Mouse (Mus musculus): Measurements from ENCODE around the gene Ptprm. TPM values are rescaled to one million over a fixed set of nuclear protein-coding genes. Genes with fewer than 3 reads are reported as not detected.

Gene Ptprm
- polyA plus RNA-seq, 1 experiment, result not detected

DNA sequence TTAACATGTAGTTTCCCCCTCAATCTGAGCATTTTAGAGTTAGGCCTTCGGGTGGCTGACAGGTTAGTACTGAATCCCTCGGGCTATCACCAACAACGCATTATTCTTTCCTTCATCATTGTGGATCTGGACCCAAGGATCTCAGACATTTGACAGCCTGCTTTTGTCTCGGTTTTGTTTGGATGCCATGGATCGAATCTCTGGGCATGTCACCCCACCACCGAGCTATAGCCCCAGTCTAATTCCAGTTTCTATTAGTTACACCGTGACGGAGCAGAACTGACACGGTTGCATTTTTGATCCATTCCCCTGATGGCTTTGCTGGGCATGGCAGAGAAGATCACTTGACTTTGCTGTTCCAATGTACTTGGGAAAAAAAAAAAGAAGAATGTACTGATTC, 346.1 kb downstream of the Ptprm start:
- Histone ChIP-seq H3K27me3 (ENCODE audit: control insufficient read depth) (no peaks in the 10 kb centered on the region), H3K9me3 (ENCODE audit: control insufficient read depth, low read length) (peaks cover 22% of the 10 kb centered on the region), H3K4me1 (ENCODE audit: control insufficient read depth) (no peaks in the 10 kb centered on the region), H3K4me3 (replicated peaks) (no peak overlapping the region), H3K36me3 (ENCODE audit: control insufficient read depth) (no peaks in the 10 kb centered on the region)
- TF ChIP-seq TAL1 (IDR thresholded peaks at IDR 0.05; ENCODE audit: low read length) (no peak), GATA1 (IDR thresholded peaks at IDR 0.05; ENCODE audit: low read length) (no peak)

- TF ChIP-seq GATA1 (IDR thresholded peaks at IDR 0.05; ENCODE audit: low read length) (no peak), TAL1 (IDR thresholded peaks at IDR 0.05; ENCODE audit: low read length) (no peak)
- Histone ChIP-seq H3K9me3 (ENCODE audit: control insufficient read depth, low read length) (peaks cover 22% of the 10 kb centered on the region), H3K4me3 (replicated peaks) (no peak overlapping the region), H3K27me3 (ENCODE audit: control insufficient read depth) (no peaks in the 10 kb centered on the region), H3K36me3 (ENCODE audit: control insufficient read depth) (no peaks in the 10 kb centered on the region), H3K4me1 (ENCODE audit: control insufficient read depth) (no peaks in the 10 kb centered on the region)
Observed at GRCm38 (mm10) chr17:67006740-67007385, 347.4 kb downstream of the Ptprm start.

DNA sequence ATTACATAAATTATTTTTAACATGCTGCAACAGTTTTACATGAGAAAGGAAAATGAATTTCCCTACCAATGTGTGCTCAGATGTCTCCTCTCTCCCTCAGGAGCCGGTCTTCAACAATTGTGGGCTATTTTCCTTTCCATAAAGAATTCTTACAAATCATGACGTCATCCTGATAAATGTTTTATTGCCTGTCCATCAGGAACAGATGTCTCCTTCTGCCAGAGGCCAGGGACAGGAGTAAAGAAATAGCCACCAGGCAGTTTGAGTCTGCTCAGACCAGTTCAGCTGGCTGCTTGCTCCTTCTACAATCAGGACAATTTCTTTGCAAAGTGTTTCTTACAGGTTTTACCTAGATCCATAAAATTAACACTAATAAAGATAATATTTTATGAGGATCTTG, 357.4 kb downstream of the Ptprm start:
- no peaks in the 10 kb centered on the region for H3K4me1 ChIP-seq (ENCODE audit: control insufficient read depth)
- no peaks in the 10 kb centered on the region for H3K36me3 ChIP-seq (ENCODE audit: control insufficient read depth)
- no peak for TF ChIP-seq TAL1 (IDR thresholded peaks at IDR 0.05; ENCODE audit: low read length)
- no peak for TF ChIP-seq GATA1 (IDR thresholded peaks at IDR 0.05; ENCODE audit: low read length)
- H3K4me3 ChIP-seq (replicated peaks), result no peak overlapping the region
- peaks cover 21% of the 10 kb centered on the region for H3K9me3 ChIP-seq (ENCODE audit: control insufficient read depth, low read length)
- H3K27me3 ChIP-seq (ENCODE audit: control insufficient read depth), result no peaks in the 10 kb centered on the region

DNA sequence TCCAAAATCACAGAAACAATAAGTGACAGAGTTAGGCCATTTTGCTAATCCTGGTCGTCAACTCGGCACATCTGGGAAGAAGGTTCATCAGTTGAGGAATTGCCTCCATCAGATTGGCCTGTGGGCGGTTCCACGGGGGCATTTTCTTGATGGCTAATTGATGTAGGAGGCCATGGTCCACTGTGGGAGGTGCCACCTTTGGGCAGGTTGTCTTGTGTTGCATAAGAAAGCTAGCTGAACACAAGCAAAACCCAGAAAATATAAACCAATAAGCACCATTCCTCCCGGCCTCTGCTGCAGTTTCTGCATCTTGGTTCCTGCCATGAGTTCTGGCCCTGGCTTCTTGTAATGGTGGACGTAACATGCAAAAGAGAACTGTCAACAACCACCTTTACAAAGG, 358.2 kb downstream of the Ptprm start:
- TF ChIP-seq TAL1 (IDR thresholded peaks at IDR 0.05; ENCODE audit: low read length), result no peak
- TF ChIP-seq GATA1 (IDR thresholded peaks at IDR 0.05; ENCODE audit: low read length), result no peak
- H3K9me3 ChIP-seq (ENCODE audit: control insufficient read depth, low read length), result peaks cover 23% of the 10 kb centered on the region
- no peaks in the 10 kb centered on the region for H3K36me3 ChIP-seq (ENCODE audit: control insufficient read depth)
- H3K4me1 ChIP-seq (ENCODE audit: control insufficient read depth), result no peaks in the 10 kb centered on the region
- H3K27me3 ChIP-seq (ENCODE audit: control insufficient read depth), result no peaks in the 10 kb centered on the region
- H3K4me3 ChIP-seq (replicated peaks), result no peak overlapping the region

GRCm38 (mm10) chr17:66991815-66992214, 362.4 kb downstream of the Ptprm start:
- Histone ChIP-seq H3K4me1 (ENCODE audit: control insufficient read depth) (no peaks in the 10 kb centered on the region), H3K27me3 (ENCODE audit: control insufficient read depth) (no peaks in the 10 kb centered on the region), H3K4me3 (replicated peaks) (no peak overlapping the region), H3K36me3 (ENCODE audit: control insufficient read depth) (no peaks in the 10 kb centered on the region), H3K9me3 (ENCODE audit: control insufficient read depth, low read length) (peaks cover 2% of the 10 kb centered on the region; the same call in 1 of the 2 replicates)
- no peak for TF ChIP-seq GATA1 (IDR thresholded peaks at IDR 0.05; ENCODE audit: low read length)
- no peak for TF ChIP-seq TAL1 (IDR thresholded peaks at IDR 0.05; ENCODE audit: low read length)

DNA sequence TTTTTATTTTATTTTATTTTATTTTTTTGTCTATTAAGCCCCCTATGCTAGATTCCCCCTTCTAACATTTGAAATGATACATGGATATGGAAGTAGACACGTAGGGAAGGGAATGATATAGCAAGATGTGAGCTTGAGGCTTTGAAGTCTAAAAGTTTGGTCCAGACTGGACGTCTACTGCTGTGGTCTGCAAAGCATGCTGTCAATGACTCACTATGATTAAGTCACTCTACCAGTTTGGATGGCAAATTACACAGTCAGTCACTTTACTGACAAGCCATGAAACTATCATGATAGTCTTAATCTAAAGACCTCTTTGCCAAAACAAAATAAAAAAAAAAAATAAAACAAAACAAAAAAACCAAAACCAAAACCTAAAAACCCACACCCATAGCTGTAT, 363.5 kb downstream of the Ptprm start:
- TF ChIP-seq GATA1 (IDR thresholded peaks at IDR 0.05; ENCODE audit: low read length), result no peak
- no peak for TF ChIP-seq TAL1 (IDR thresholded peaks at IDR 0.05; ENCODE audit: low read length)
- H3K36me3 ChIP-seq (ENCODE audit: control insufficient read depth), result no peaks in the 10 kb centered on the region
- H3K9me3 ChIP-seq (ENCODE audit: control insufficient read depth, low read length), result peaks cover 2% of the 10 kb centered on the region; the same call in 1 of the 2 replicates
- H3K4me3 ChIP-seq (replicated peaks), result no peak overlapping the region
- H3K4me1 ChIP-seq (ENCODE audit: control insufficient read depth), result no peaks in the 10 kb centered on the region
- no peaks in the 10 kb centered on the region for H3K27me3 ChIP-seq (ENCODE audit: control insufficient read depth)

- Histone ChIP-seq H3K4me3 (replicated peaks) (no peak overlapping the region), H3K9me3 (ENCODE audit: control insufficient read depth, low read length) (peaks cover 2% of the 10 kb centered on the region; the same call in 1 of the 2 replicates), H3K4me1 (ENCODE audit: control insufficient read depth) (no peaks in the 10 kb centered on the region), H3K36me3 (ENCODE audit: control insufficient read depth) (no peaks in the 10 kb centered on the region), H3K27me3 (ENCODE audit: control insufficient read depth) (no peaks in the 10 kb centered on the region)
- no peak for TF ChIP-seq GATA1 (IDR thresholded peaks at IDR 0.05; ENCODE audit: low read length)
- no peak for TF ChIP-seq TAL1 (IDR thresholded peaks at IDR 0.05; ENCODE audit: low read length)
Observed at GRCm38 (mm10) chr17:66988014-66988413, 366.2 kb downstream of the Ptprm start.

GRCm38 (mm10) chr17:66981649-66982048, 372.6 kb downstream of the Ptprm start:
- H3K36me3 ChIP-seq (ENCODE audit: control insufficient read depth), result no peaks in the 10 kb centered on the region
- no peak overlapping the region for H3K4me3 ChIP-seq (replicated peaks)
- no peak for TF ChIP-seq TAL1 (IDR thresholded peaks at IDR 0.05; ENCODE audit: low read length)
- TF ChIP-seq GATA1 (IDR thresholded peaks at IDR 0.05; ENCODE audit: low read length), result no peak
- H3K27me3 ChIP-seq (ENCODE audit: control insufficient read depth), result no peaks in the 10 kb centered on the region
- no peaks in the 10 kb centered on the region for H3K4me1 ChIP-seq (ENCODE audit: control insufficient read depth)
- H3K9me3 ChIP-seq (ENCODE audit: control insufficient read depth, low read length), result peaks cover 3% of the 10 kb centered on the region; the same call in 1 of the 2 replicates

- no peaks in the 10 kb centered on the region for H3K36me3 ChIP-seq (ENCODE audit: control insufficient read depth)
- TF ChIP-seq TAL1 (IDR thresholded peaks at IDR 0.05; ENCODE audit: low read length), result no peak
- TF ChIP-seq GATA1 (IDR thresholded peaks at IDR 0.05; ENCODE audit: low read length), result no peak
Observed at GRCm38 (mm10) chr17:66979971-66980370, 374.3 kb downstream of the Ptprm start.

DNA sequence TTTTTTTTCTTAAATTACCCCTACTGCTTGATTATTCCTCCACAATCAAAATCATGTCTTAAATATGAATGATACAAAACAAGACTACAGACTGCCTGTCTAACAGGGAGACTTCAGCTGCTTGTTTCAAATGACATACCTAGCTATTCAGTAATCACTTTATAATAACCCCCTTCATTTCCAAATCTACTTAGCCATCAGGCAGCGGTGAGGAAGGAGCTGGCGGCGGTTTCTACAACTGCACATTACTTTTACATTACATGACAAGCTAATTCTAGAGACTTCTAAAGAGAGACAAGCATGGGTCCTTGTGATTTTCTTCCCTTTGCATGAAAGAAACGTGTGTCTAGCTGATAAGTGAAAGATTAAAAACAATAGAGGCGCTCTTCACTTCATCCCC, 377.8 kb downstream of the Ptprm start:
- no peaks in the 10 kb centered on the region for H3K36me3 ChIP-seq (ENCODE audit: control insufficient read depth)
- H3K4me1 ChIP-seq (ENCODE audit: control insufficient read depth), result no peaks in the 10 kb centered on the region
- H3K27me3 ChIP-seq (ENCODE audit: control insufficient read depth), result no peaks in the 10 kb centered on the region
- H3K4me3 ChIP-seq (replicated peaks), result no peak overlapping the region
- peaks cover 5% of the 10 kb centered on the region; the same call in 1 of the 2 replicates for H3K9me3 ChIP-seq (ENCODE audit: control insufficient read depth, low read length)
- TF ChIP-seq TAL1 (IDR thresholded peaks at IDR 0.05; ENCODE audit: low read length) (no peak), GATA1 (IDR thresholded peaks at IDR 0.05; ENCODE audit: low read length) (no peak)

More at GRCm38 (mm10) chr17:66979971-66980370, 374.3 kb downstream of the Ptprm start:
- Histone ChIP-seq H3K4me1 (ENCODE audit: control insufficient read depth) (no peaks in the 10 kb centered on the region), H3K27me3 (ENCODE audit: control insufficient read depth) (no peaks in the 10 kb centered on the region), H3K4me3 (replicated peaks) (no peak overlapping the region), H3K9me3 (ENCODE audit: control insufficient read depth, low read length) (peaks cover 3% of the 10 kb centered on the region; the same call in 1 of the 2 replicates)
